Mouse (Mus musculus) cerebellum, postnatal 25 days (tissue): ENCODE data around the gene Dcaf7.
"Not testable (repeated sequence)": the region's sequence is repeated elsewhere in the genome, so short reads cannot be mapped to it uniquely, and the experiment has no call there.

ENCODE experiments used
- DNase-seq, 2 experiments: peaks; one replicate each; pipeline ENCODE4 v3.0.0; 2021; ENCODE audit warnings: mixed read lengths in 2 of 2

The Dcaf7 gene

DNA sequence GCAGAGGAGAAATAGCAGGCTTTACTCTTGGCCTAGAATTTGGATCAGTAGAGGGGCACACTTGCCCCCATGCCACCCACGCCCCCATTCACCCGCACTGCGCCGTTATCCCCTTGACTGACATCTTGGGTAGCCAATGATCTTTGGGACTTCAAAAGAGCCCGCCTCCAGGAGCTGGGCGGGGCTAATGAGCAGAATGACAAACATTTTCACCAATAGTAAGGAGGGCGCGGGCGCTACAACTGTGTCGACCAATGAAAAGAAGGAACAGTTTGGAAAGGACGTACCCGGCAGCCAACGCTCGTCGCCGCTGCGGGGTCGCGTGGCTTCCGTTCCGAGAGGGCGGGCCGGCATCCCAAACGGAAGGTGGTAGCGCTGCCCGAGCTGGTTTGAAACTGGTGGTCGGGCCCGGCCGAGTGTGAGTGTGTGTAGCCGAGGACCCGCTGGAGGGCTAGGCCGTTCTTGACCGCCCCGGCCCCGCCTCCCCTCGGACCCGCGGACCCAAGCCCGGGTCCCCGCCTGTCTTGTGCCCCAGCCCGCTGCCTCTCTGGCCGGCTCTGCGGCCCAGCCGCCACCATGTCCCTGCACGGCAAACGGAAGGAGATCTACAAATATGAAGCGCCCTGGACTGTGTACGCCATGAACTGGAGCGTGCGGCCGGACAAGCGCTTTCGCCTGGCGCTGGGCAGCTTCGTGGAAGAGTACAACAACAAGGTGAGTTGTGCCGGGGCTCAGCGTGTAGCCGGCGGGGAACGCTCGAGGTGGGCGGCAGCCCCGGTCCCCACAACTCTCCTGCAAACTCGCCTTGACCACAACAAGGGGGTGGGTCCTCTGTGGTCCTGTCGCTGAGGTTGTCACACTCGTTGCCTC is at the start of gene Dcaf7:
TSS of gene Dcaf7 (plus strand) at position 325 of the 870 bp plus-strand sequence.
- DNase-seq: peak; percentile 97 to 100

- DNase-seq: peak; percentile 19 to 27
These were observed 49.2 kb upstream of the Dcaf7 start for GRCm38 (mm10) chr11:105987446-105987845.

GRCm38 (mm10) chr11:105989446-105989845 is 47.2 kb upstream of the Dcaf7 start:
- DNase-seq: no peak

DNA sequence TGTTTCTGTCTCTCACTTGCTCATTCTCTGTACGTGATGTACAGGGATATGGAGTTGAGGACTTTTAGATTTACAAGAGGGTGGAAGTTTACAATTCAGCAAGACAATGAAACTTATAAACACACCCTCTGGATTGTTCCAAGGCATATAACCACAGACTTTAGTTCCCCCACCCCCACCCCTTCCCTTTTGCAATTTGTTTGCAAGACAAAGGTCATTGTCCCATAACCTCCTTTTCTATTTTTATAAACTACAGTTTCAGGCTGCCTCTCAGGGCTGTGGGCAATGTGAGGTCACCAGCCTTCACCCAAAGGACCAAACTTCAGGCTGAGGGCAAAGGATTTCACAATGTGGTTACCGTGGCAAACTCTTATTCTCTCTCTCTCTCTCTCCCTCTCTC is 46.4 kb upstream of the Dcaf7 start:
- DNase-seq: no peak

DNA sequence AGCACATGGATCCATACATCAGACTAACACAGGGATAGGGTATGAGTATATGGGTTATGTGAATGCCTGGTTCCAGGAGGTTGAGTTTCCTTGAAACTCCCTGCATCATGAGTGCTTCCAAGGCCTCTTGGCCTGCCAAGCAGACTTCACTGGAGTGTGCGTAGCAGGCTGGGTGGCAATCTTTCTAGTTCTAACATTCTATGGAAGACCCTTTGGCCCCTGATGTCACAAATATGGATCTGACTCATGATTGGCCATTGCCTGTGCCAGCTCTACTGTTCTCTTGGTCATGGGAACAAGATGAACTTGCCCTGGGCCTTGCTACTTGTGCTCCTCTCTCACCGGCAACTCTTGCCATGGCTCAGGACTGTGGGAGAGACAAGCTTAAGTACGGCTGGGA is 42.3 kb upstream of the Dcaf7 start, which contains the start of gene Ace3:
TSS of gene Ace3 (plus strand) at position 301 of the 400 bp plus-strand sequence.
- DNase-seq: no peak

DNA sequence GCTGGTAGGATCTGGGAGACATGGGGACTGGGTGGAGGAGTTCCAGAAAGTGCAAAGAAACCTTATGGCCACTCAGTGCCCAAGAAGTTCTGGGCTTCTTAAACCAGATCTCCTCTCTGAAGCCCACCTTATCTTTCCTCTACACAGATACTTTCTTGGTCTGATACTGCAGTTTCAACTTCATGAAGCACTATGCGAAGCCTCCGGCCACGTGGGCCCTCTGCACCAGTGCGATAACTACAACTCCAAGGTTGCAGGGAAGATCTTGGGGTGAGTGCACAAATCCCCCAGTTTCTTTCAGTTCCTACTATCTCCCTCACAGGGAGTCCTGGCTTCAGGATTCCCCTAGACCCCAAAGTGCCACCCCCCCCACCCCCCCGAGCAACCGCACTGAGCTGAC is 36.6 kb upstream of the Dcaf7 start:
- no peak for DNase-seq

- DNase-seq: peak; percentile 20 to 49
These were observed 35.0 kb upstream of the Dcaf7 start for GRCm38 (mm10) chr11:106001718-106002117.

GRCm38 (mm10) chr11:106004576-106004975 is 32.1 kb upstream of the Dcaf7 start:
- no peak for DNase-seq

GRCm38 (mm10) chr11:106005970-106006369 is 30.7 kb upstream of the Dcaf7 start:
- peak in 1 of 2 experiments; percentile 55 for DNase-seq

- peak in 1 of 2 experiments; percentile 47 for DNase-seq
These were observed 28.9 kb upstream of the Dcaf7 start, which contains the start of gene Kcnh6 for GRCm38 (mm10) chr11:106007821-106008220. Gene Kcnh6 (plus strand): TSS chr11:106008124.

DNA sequence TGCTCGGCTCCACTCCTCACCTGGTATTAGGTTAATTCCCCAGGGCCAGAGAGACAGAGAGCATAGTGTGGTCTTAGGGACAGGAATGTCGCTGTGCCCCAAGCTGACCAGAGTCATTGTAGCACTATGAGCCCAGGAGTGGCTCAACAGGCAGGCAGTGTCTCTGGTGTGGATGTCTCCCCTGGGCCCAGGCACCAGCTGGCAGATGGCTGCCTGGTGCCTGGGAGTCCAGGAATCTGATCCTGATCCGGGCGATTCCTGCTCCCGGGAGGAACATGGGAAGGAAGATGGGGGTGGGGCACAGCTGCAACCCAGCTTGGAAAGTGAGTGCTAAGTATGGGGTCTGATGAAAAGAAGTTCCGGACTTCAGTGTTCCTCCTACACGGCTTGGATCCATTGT is 24.0 kb upstream of the Dcaf7 start:
- no peak for DNase-seq

- peak; percentile 62 to 80 for DNase-seq
These were observed 23.0 kb upstream of the Dcaf7 start for GRCm38 (mm10) chr11:106013556-106014225.

DNA sequence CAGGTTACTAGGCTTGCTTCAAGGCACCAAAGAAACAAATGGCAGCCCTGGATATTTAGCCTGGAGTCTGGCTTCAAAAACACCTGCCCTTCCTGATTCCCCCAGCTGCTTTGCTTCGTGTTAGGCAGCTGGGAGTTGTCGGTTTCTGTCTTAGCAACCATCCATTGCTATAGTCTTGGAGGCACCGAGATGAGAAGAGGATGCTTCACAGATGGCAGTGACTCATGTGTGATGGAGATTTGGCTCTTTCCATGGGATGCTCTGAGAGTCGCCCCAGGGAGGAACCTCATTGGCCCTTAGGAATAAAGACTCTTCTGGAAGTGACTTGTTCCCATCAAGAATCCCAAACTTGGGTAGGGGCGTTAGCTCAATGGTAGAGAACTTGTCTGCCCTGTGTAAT is 20.2 kb upstream of the Dcaf7 start:
- DNase-seq: no peak

DNA sequence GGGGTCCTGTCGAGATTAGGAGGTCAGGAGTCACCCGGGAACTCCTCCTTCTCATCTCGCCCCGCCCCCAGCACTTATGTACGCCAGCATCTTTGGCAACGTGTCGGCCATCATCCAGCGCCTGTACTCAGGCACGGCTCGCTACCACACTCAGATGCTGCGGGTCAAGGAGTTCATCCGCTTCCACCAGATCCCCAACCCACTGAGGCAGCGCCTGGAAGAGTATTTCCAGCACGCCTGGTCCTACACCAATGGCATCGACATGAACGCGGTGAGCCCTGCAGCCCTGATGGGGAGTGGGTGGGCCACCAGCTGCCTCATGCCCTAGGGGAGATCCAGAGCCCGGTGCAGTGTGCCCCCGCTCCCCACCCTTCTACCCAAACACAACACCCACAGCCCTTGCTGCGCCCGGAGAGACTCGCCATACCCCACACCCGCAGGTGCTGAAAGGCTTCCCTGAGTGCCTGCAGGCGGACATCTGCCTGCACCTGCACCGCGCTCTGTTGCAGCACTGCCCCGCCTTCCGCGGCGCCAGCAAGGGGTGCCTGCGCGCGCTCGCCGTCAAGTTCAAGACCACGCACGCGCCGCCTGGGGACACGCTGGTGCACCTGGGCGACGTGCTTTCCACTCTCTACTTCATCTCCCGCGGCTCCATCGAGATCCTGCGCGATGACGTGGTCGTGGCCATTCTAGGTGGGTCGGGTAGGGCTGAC is 16.5 kb upstream of the Dcaf7 start:
- peak; percentile 46 to 66 for DNase-seq

- DNase-seq: no peak
These were observed 10.9 kb upstream of the Dcaf7 start for GRCm38 (mm10) chr11:106025774-106026173.

GRCm38 (mm10) chr11:106026465-106027151 is 10.1 kb upstream of the Dcaf7 start:
- DNase-seq: peak; percentile 78 to 82

GRCm38 (mm10) chr11:106027607-106028006 is 9.1 kb upstream of the Dcaf7 start:
- no peak for DNase-seq

DNA sequence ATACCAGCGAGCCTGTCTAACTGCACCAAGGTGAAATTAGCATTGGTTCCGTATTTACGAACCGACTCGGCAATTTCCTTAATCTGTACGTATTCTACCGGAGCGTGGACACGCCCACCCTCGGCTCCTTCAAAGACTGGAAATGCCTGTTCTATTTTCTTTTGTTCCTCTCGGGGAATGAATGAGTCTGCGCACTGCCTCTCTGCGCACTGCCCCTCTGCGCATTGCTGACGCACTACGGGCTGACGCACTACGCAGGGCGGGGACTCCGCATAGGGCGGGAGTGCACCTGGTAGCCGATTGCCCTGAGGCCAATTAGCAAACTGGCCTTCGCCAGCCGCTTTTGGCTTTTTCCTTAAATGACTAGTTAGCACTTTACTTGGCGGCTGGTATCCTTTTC is 4.6 kb upstream of the Dcaf7 start:
- DNase-seq: not testable (repeated sequence)

GRCm38 (mm10) chr11:106033491-106033919 is 3.2 kb upstream of the Dcaf7 start:
- DNase-seq: peak; percentile 47 to 50

DNA sequence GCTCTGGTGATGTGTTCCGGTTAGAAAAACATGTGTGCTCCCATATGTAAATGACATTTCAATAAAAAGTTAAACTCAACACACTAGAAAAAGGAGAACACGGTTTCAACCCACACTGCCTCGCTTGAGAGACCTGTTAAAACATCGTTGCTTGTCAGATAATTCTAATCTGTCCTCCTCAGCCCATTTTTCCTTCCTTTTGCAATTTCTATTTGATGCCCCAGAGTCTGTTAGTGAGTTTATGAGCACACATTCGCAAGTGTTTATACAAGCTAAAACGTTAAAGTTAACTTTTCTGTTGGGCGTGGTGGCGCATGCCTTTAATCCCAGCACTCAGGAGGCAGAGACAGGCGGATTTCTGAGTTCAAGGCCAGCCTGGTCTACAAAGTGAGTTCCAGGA is 1.7 kb upstream of the Dcaf7 start:
- DNase-seq: no peak

DNA sequence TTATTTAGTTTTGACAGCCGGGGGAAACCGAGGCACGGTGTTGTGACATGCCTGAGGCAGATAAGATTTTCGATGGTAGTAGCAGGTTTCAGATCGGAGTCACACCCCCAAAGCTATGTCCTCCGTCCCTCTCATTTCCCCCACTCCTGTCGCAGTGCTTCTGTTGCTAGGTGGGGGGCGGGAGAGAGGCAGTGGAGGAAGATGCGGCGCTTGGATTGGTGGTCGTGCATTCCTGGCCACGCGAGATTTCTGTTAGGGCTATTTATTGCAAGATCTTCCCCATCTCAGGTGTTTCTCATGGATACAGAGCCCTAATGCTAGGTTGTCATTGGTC is 713 bp downstream of the Dcaf7 start:
- DNase-seq: peak; percentile 45 to 70

DNA sequence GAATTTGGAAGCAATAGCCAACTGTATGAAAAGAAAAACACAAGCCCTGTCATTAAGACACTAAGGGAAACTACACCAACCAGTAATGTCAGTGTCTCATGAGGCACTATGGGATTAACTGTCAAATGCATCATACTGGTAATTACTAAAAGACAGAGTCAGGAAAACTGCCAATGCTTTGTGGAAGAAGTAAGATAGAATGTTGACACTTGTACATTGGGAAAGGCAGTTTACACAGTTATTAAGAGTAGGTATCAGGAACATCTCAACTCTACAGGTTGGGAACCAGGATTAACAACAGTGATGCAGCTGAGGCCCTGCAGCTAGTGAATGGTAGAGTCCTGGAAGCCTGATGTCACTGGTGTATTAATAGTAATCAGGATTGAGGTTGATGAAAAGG is 7.7 kb downstream of the Dcaf7 start:
- no peak for DNase-seq

GRCm38 (mm10) chr11:106045256-106045655 is 8.6 kb downstream of the Dcaf7 start:
- DNase-seq: no peak
